Mouse (Mus musculus) heart, embryonic 11.5 days (tissue): ENCODE measurements around the gene Igf2r. TPM values are rescaled to one million over a fixed set of nuclear protein-coding genes. Genes with fewer than 3 reads are reported as not detected.

Experiments
- ATAC-seq: fragments of 200-750 bp; cut with Nextera tagmentation; replicated peaks from 2 replicates; pipeline ENCODE4 v1.8.0; 2017; ENCODE audit warnings: moderate library complexity; ENCODE audit not compliant: insufficient number of reproducible peaks, low FRiP score, low TSS enrichment
- H3K27ac ChIP-seq: fragments of 300-500 bp; sonication (generic); 2 replicates; pipeline ENCODE4 v1.5.1; 2014; ENCODE audit warnings: mild to moderate bottlenecking, low read depth, low read length
- H3K27me3 ChIP-seq: fragments of 300-500 bp; sonication (generic); 2 replicates; pipeline ENCODE4 v1.6.1; 2014; ENCODE audit warnings: mild to moderate bottlenecking, low read length, mixed read lengths; ENCODE audit not compliant: control insufficient read depth, insufficient read depth
- H3K36me3 ChIP-seq: fragments of 300-500 bp; sonication (generic); 2 replicates; pipeline ENCODE4 v1.6.1; 2014; ENCODE audit warnings: mild to moderate bottlenecking, low read length, moderate library complexity, mixed read lengths; ENCODE audit not compliant: control insufficient read depth, insufficient read depth
- H3K4me1 ChIP-seq: fragments of 300-500 bp; sonication (generic); 2 replicates; pipeline ENCODE4 v1.6.1; 2014; ENCODE audit warnings: low read length; ENCODE audit not compliant: control insufficient read depth, insufficient read depth
- H3K4me2 ChIP-seq: fragments of 300-500 bp; sonication (generic); 2 replicates; pipeline ENCODE4 v1.6.1; 2014; ENCODE audit warnings: mild to moderate bottlenecking, moderate library complexity
- H3K4me3 ChIP-seq: fragments of 300-500 bp; sonication (generic); 2 replicates; pipeline ENCODE4 v1.5.1; 2014; ENCODE audit warnings: low read depth, low read length
- H3K9ac ChIP-seq: fragments of 300-500 bp; sonication (generic); 2 replicates; pipeline ENCODE4 v1.6.1; 2014; ENCODE audit warnings: mild to moderate bottlenecking, low read depth, low read length, moderate library complexity
- H3K9me3 ChIP-seq: fragments of 300-500 bp; sonication (generic); replicated peaks from 2 replicates; pipeline ENCODE4 v1.6.1; 2016; ENCODE audit warnings: low read length; ENCODE audit not compliant: control insufficient read depth
- WGBS: fragments of 180-500 bp; shearing (Covaris S2); extraction: QIAGEN DNeasy Blood & Tissue Kit; methylation state at CpG from one replicate; pipeline ENCODE4 v1.1.7; 2014; ENCODE audit not compliant: insufficient replicate concordance; 5-methylcytosine and 5-hydroxymethylcytosine counted together
- polyA plus RNA-seq: library from polyadenylated mRNA; unstranded; fragments of >200 nt; fragmentation: Nextera tagmentation; extraction: Ambion mirVana; gene quantifications from 2 replicates; pipeline ENCODE4 v1.2.1, GENCODE M21; 2014

The Igf2r gene
- polyA plus RNA-seq, 1 experiment from 2014 or later, result 199 TPM

GRCm38 (mm10) chr17:12654061-12654460 is 115.4 kb downstream of the Igf2r start:
- no peak overlapping the region for H3K4me3 ChIP-seq
- H3K4me2 ChIP-seq, result no peak overlapping the region
- ATAC-seq, result no peak
- no peaks in the 10 kb centered on the region for H3K27me3 ChIP-seq
- 83% methylated on average over 3 of the region's 3 CpGs for WGBS
- peaks cover 5% of the 10 kb centered on the region; the same call in 1 of the 2 replicates for H3K4me1 ChIP-seq
- no peaks in the 10 kb centered on the region for H3K36me3 ChIP-seq
- H3K9me3 ChIP-seq, result no peaks in the 10 kb centered on the region
- no peak overlapping the region for H3K27ac ChIP-seq
- no peak overlapping the region for H3K9ac ChIP-seq

DNA sequence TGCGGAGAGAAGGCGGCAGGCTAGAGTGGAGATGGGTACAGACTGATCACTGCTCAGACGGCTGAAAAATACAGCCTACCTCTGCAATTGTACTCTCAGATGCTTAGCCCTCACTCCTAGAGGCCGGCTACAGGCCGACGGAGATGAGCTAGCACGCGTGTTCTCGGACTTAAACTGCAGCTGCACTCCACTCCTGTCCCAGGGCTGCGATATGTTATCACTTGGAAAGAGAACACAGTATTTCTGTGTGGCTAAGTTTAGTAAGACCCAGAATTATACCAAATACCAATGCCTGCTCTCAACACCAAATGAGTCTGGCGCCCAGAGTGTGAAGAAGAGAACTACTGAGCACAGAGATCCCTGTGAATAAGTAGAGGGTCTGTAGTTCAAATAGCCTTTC is 116.9 kb downstream of the Igf2r start:
- no peak overlapping the region for H3K4me3 ChIP-seq
- H3K4me2 ChIP-seq, result no peak overlapping the region
- H3K27ac ChIP-seq, result no peak overlapping the region
- no peaks in the 10 kb centered on the region for H3K27me3 ChIP-seq
- peaks cover 5% of the 10 kb centered on the region; the same call in 1 of the 2 replicates for H3K4me1 ChIP-seq
- ATAC-seq, result no peak
- H3K9me3 ChIP-seq, result no peaks in the 10 kb centered on the region
- H3K9ac ChIP-seq, result no peak overlapping the region
- 69% methylated on average over 11 of the region's 11 CpGs for WGBS
- no peaks in the 10 kb centered on the region for H3K36me3 ChIP-seq

DNA sequence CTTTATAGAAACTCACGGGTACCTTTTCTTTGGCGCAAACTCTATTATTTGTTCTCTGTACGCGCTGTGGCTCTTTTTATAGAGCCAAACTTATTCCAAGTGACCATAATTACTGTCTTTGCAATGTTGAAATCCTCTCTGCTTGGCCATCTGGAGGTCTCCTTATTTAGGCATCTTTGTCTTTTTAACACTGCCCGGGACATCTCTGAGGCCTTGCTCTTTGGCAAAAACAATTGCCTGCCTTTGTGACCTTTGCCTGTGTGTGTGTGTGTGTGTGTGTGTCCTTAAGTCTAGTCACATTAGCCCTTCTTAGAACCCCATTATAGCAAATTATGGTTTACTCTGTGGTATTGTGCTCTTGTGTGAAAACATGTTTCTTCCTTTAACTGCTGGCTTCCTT is 124.0 kb downstream of the Igf2r start:
- H3K27ac ChIP-seq, result no peak overlapping the region
- H3K9ac ChIP-seq, result no peak overlapping the region
- H3K4me2 ChIP-seq, result no peak overlapping the region
- H3K4me3 ChIP-seq, result no peak overlapping the region
- ATAC-seq, result no peak
- 85% methylated on average over 5 of the region's 5 CpGs for WGBS
- H3K27me3 ChIP-seq, result no peaks in the 10 kb centered on the region
- no peaks in the 10 kb centered on the region for H3K9me3 ChIP-seq
- no peaks in the 10 kb centered on the region for H3K4me1 ChIP-seq
- H3K36me3 ChIP-seq, result no peaks in the 10 kb centered on the region

- ATAC-seq, result no peak
- Histone ChIP-seq H3K27ac (no peak overlapping the region), H3K4me2 (no peak overlapping the region), H3K27me3 (no peaks in the 10 kb centered on the region), H3K9me3 (no peaks in the 10 kb centered on the region), H3K4me1 (no peaks in the 10 kb centered on the region), H3K9ac (no peak overlapping the region), H3K36me3 (no peaks in the 10 kb centered on the region), H3K4me3 (no peak overlapping the region)
- 60% methylated on average over 4 of the region's 4 CpGs for WGBS
These were observed 128.4 kb downstream of the Igf2r start for GRCm38 (mm10) chr17:12641087-12641486.

DNA sequence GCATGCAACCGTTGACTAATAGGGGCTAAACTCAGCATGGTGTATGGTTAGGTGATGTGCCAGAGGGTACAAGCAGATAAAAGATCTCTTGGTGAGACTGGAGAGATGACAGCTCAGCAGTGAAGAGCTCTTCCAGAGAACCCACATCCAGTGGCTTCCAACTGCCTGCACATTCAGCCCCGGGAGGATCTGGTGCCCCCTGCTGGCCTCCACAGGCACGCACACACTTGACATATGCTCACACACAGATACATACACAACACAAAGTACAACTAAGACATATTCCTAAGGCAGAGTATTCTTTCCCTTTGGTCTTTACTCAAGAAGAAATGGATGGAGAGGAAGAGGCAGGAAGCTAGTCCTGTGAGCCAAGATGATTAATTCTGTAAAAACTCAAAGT is 129.9 kb downstream of the Igf2r start:
- Histone ChIP-seq H3K9ac (no peak overlapping the region), H3K36me3 (no peaks in the 10 kb centered on the region), H3K4me3 (no peak overlapping the region), H3K27ac (no peak overlapping the region), H3K9me3 (no peaks in the 10 kb centered on the region), H3K4me2 (no peak overlapping the region), H3K4me1 (no peaks in the 10 kb centered on the region), H3K27me3 (no peaks in the 10 kb centered on the region)
- 90% methylated on average over 3 of the region's 3 CpGs for WGBS
- ATAC-seq, result no peak

- no peak for ATAC-seq
- Histone ChIP-seq H3K36me3 (no peaks in the 10 kb centered on the region), H3K4me3 (no peak overlapping the region), H3K4me1 (peaks cover 18% of the 10 kb centered on the region), H3K27me3 (no peaks in the 10 kb centered on the region), H3K27ac (no peak overlapping the region), H3K9me3 (no peaks in the 10 kb centered on the region), H3K9ac (no peak overlapping the region), H3K4me2 (no peak overlapping the region)
- 68% methylated on average over 4 of the region's 4 CpGs for WGBS
These were observed 134.7 kb downstream of the Igf2r start for GRCm38 (mm10) chr17:12634814-12635213.

Other genes with a start within 250 kb of the Igf2r start
- not detected in 2 replicates for gene Slc22a2, start 185.5 kb downstream of the Igf2r start, polyA plus RNA-seq
- gene Slc22a1, start 93.8 kb downstream of the Igf2r start, polyA plus RNA-seq, result 0.82 and 2.1 TPM in 2 replicates
- 0.17 and 0.54 TPM in 2 replicates for gene Mas1, start 98.5 kb upstream of the Igf2r start, polyA plus RNA-seq
- gene Mrgprh, start 106.4 kb upstream of the Igf2r start, polyA plus RNA-seq, result 0.10 and 0.25 TPM in 2 replicates
- 1.2 and 1.7 TPM in 2 replicates for gene Pnldc1, start 140.6 kb upstream of the Igf2r start, polyA plus RNA-seq
- gene Tcp1, start 146.0 kb upstream of the Igf2r start, polyA plus RNA-seq, result 440 and 445 TPM in 2 replicates
- 196 and 205 TPM in 2 replicates for gene Mrpl18, start 146.7 kb upstream of the Igf2r start, polyA plus RNA-seq
- gene Acat3, start 170.9 kb upstream of the Igf2r start, polyA plus RNA-seq, result 0.13 and 0.70 TPM in 2 replicates
- gene Acat2, start 191.1 kb upstream of the Igf2r start, polyA plus RNA-seq, result 38.3 and 56.5 TPM in 2 replicates
- 83.4 and 88.8 TPM in 2 replicates for gene Wtap, start 224.5 kb upstream of the Igf2r start, polyA plus RNA-seq
- gene Sod2, start 237.2 kb upstream of the Igf2r start, polyA plus RNA-seq, result 308 and 326 TPM in 2 replicates